Mouse (Mus musculus): ENCODE results near the gene Trio.

DNA sequence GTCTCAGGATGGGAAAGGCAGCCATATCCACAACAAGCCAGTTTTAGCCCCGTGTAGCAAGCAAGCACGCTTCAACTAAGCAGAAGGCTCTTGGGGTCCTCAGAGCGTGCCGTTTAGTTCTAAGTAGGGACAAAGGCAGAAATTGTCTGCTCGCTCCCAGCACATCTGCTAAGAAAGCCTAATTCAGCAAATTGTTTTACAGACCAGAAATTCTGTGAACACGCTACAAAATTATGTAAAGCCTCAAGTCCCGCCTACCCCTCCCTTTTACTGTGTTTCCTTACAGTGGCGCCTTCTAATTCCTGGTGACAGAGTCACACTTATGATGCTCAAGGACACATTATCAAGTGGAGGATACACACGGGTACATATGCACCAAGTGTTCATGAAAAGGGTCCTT lies 80.1 kb downstream of the Trio start:
- TF ChIP-seq POLR2A (IDR thresholded peaks at IDR 0.05; ENCODE audit: low read depth, low read length) (no peak), CTCF (IDR thresholded peaks at IDR 0.05; ENCODE audit: extremely low read depth, insufficient read length, insufficient replicate concordance, low read depth, low read length) (no peak)
